Mouse (Mus musculus) limb, embryonic 14.5 days (tissue): ENCODE results near the gene Cyp26b1. TPM values are rescaled to one million over a fixed set of nuclear protein-coding genes. Genes with fewer than 3 reads are reported as not detected.

Experiments used
- ATAC-seq: fragments of 200-750 bp; cut with Nextera tagmentation; 2 replicates; pipeline ENCODE4 v1.8.0; 2017; ENCODE audit warnings: low read depth, moderate number of reproducible peaks, moderate TSS enrichment; ENCODE audit not compliant: low FRiP score
- DNase-seq: peaks from one replicate; pipeline ENCODE4 v3.0.0-alpha.2; 2015; ENCODE audit warnings: low spot score
- H3K27ac ChIP-seq: fragments of 300-500 bp; sonication (generic); replicated peaks from 2 replicates; pipeline ENCODE4 v1.5.1; 2014; ENCODE audit warnings: low read depth, mild to moderate bottlenecking, low read length, moderate library complexity, mixed read lengths
- H3K27me3 ChIP-seq: fragments of 300-500 bp; sonication (generic); 2 replicates; pipeline ENCODE4 v1.6.1; 2014; ENCODE audit warnings: low read length, mixed read lengths; ENCODE audit not compliant: control insufficient read depth, insufficient read depth
- H3K36me3 ChIP-seq: fragments of 300-500 bp; sonication (generic); 2 replicates; pipeline ENCODE4 v1.6.1; 2014; ENCODE audit warnings: mild to moderate bottlenecking, low read length, moderate library complexity, mixed read lengths; ENCODE audit not compliant: control insufficient read depth, insufficient read depth
- H3K4me1 ChIP-seq: fragments of 300-500 bp; sonication (generic); 2 replicates; pipeline ENCODE4 v1.6.1; 2014; ENCODE audit warnings: antibody characterized with exemption, low read length, mixed read lengths; ENCODE audit not compliant: control insufficient read depth, insufficient read depth
- H3K4me2 ChIP-seq: fragments of 300-500 bp; sonication (generic); replicated peaks from 2 replicates; pipeline ENCODE4 v1.6.1; 2014; ENCODE audit warnings: low read depth, mild to moderate bottlenecking, low read length, moderate library complexity; ENCODE audit not compliant: severe bottlenecking
- H3K4me3 ChIP-seq: fragments of 300-500 bp; sonication (generic); replicated peaks from 2 replicates; pipeline ENCODE4 v1.5.1; 2014; ENCODE audit warnings: low read length
- H3K9ac ChIP-seq: fragments of 300-500 bp; sonication (generic); 2 replicates; pipeline ENCODE4 v1.6.1; 2014; ENCODE audit warnings: mild to moderate bottlenecking, low read depth, low read length, moderate library complexity; ENCODE audit not compliant: severe bottlenecking
- H3K9me3 ChIP-seq: fragments of 300-500 bp; sonication (generic); 2 replicates; pipeline ENCODE4 v1.6.1; 2016; ENCODE audit warnings: low read length; ENCODE audit not compliant: control insufficient read depth
- POLR2A ChIP-seq: fragments of 200-500 bp; IDR thresholded peaks from 2 replicates; pipeline ENCODE4 v1.8.0; 2012; ENCODE audit warnings: inconsistent platforms, mild to moderate bottlenecking, moderate library complexity, borderline replicate concordance; ENCODE audit not compliant: insufficient read depth, insufficient read length; ENCODE audit errors: extremely low read depth
- WGBS: fragments of 180-500 bp; shearing (Covaris S2); extraction: QIAGEN DNeasy Blood & Tissue Kit; methylation state at CpG from one replicate; pipeline ENCODE4 v1.1.7; 2014; 5-methylcytosine and 5-hydroxymethylcytosine counted together
- polyA plus RNA-seq, 2 experiments: library from polyadenylated mRNA; depleted of rRNA in 1 of 2; stranded (reverse) in 1 of 2; unstranded in 1 of 2; fragments of >200 nt; fragmentation: Nextera tagmentation in 1 of 2; extraction: Ambion mirVana in 1 of 2; gene quantifications; 2 replicates each; pipeline versions ENCODE4 v1.2.1 to v1.2.3; 2012 to 2014

Gene Cyp26b1
- polyA plus RNA-seq, 2 experiments: 10.0 to 20.1 TPM

DNA sequence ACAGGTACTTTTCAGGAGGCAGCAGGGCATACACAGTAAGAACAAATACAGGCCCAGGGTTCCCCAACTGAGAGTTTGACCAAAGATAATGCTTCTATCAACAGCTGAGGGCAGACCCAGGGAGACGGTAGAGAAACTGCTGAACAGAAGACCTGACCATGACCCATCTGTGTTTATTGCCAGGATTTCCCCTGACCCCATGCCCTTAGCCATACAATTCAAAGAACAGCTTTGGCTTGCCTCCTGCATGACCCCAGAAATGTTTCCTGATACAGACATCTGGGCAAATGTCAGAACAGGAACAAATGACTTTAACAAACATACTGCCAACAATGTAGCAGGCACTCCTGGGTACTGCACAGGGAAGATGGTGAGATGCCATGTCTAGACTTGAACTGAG is 36.6 kb upstream of the Cyp26b1 start:
- Histone ChIP-seq H3K4me2 (no peak overlapping the region), H3K4me1 (no peaks in the 10 kb centered on the region), H3K4me3 (no peak overlapping the region), H3K27ac (no peak overlapping the region), H3K27me3 (no peaks in the 10 kb centered on the region), H3K9me3 (no peaks in the 10 kb centered on the region), H3K36me3 (no peaks in the 10 kb centered on the region), H3K9ac (no peak overlapping the region)
- 14% methylated on average over 1 of the region's 1 CpGs for WGBS
- ATAC-seq (no peak), DNase-seq (no peak)
- no peak for TF ChIP-seq POLR2A

DNA sequence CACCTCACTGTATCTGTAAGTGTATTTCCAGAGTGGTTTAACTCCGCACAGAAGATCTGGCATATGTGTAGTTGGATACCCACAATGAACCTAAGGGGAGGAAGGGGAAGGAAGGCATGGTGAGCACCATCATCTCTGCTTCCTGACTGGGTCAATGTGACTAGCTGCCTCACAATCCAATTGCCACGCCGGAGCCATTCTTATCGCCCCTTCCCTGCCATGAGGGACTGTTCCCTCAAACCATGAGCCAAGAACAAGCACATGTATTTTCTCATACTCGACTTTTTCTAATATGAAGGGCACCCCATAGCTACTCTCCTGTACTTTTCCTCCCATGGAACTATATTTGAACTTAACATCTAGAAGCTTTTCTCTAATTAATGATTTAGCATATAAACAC is 35.1 kb upstream of the Cyp26b1 start:
- no peak for TF ChIP-seq POLR2A
- no peaks in the 10 kb centered on the region for H3K27me3 ChIP-seq
- H3K4me2 ChIP-seq: no peak overlapping the region
- no peak overlapping the region for H3K9ac ChIP-seq
- H3K27ac ChIP-seq: no peak overlapping the region
- no peak for DNase-seq
- H3K4me3 ChIP-seq: no peak overlapping the region
- H3K9me3 ChIP-seq: no peaks in the 10 kb centered on the region
- no peak for ATAC-seq
- 91% methylated on average over 5 of the region's 5 CpGs for WGBS
- H3K4me1 ChIP-seq: no peaks in the 10 kb centered on the region
- no peaks in the 10 kb centered on the region for H3K36me3 ChIP-seq

DNA sequence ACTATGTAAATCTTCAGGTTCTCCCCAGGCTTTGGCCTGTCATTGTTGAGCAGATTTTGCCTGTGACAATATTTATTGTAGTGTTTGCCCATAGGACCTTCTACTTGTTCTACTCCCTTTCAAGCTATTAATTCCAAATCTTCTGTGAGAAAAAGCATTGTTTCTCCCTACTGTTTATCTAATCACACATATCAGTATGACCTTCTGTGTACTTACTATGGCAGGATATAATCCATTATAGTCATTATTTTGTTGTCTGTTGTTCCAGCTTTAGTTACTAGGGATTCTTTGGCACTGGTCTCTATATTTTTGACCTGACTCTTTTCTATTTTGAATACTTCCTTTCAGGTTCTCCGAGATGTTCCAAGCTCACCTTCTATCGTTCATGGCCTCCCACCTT is 32.7 kb upstream of the Cyp26b1 start:
- Histone ChIP-seq H3K36me3 (no peaks in the 10 kb centered on the region), H3K27ac (no peak overlapping the region), H3K9ac (no peak overlapping the region), H3K4me2 (no peak overlapping the region), H3K4me1 (no peaks in the 10 kb centered on the region), H3K9me3 (no peaks in the 10 kb centered on the region), H3K27me3 (no peaks in the 10 kb centered on the region), H3K4me3 (no peak overlapping the region)
- DNase-seq (no peak), ATAC-seq (no peak)
- WGBS: 88% methylated on average over 2 of the region's 2 CpGs
- TF ChIP-seq POLR2A: no peak

DNA sequence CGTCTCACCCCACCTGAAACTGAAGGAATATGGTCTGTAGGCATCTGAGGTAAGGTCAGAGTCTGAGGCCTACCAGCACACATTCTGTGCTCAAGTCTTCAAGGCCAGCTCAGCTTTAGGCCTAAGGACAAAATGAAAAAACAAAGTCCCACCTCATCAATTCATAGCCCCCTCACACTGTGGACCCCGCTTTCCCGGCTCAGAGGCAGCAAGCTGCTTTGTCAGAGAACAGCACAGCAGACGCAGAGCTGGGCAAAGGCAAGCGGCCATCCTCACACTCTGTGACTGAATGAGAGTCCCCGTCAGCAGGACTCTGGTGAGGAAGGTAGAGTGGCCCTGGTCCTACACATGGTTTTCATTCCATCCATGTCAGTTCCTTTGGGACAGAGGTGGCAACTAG is 25.5 kb upstream of the Cyp26b1 start:
- Histone ChIP-seq H3K36me3 (peaks cover 10% of the 10 kb centered on the region), H3K9me3 (no peaks in the 10 kb centered on the region), H3K9ac (no peak overlapping the region), H3K27me3 (no peaks in the 10 kb centered on the region), H3K4me3 (no peak overlapping the region), H3K4me2 (no peak overlapping the region), H3K27ac (no peak overlapping the region), H3K4me1 (no peaks in the 10 kb centered on the region)
- WGBS: 86% methylated on average over 6 of the region's 6 CpGs
- no peak for ATAC-seq
- no peak for DNase-seq
- TF ChIP-seq POLR2A: no peak

DNA sequence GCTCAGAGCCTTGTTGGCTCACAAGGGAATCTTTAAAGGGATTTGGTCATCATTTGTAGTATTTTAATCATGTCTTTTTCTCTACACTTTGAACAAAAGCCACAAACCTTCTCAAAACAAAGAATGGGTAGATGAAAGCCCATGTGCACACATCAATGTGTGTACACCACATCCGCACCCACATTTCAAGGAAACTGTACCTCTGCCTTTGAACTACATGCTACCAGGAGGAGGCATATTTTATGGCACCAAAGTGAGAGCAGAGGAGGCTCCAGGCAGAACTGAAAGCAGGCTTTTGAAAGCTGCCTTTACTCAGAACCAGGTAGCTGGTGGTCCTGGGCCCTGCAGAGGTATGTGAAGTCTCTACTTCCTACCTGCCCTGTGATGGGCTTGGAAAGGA is 23.3 kb upstream of the Cyp26b1 start:
- Histone ChIP-seq H3K4me2 (no peak overlapping the region), H3K27ac (no peak overlapping the region), H3K9ac (no peak overlapping the region), H3K27me3 (no peaks in the 10 kb centered on the region), H3K36me3 (peaks cover 10% of the 10 kb centered on the region), H3K4me3 (no peak overlapping the region), H3K9me3 (no peaks in the 10 kb centered on the region), H3K4me1 (no peaks in the 10 kb centered on the region)
- WGBS: 92% methylated on average over 1 of the region's 1 CpGs
- ATAC-seq (no peak), DNase-seq (no peak)
- no peak for TF ChIP-seq POLR2A

DNA sequence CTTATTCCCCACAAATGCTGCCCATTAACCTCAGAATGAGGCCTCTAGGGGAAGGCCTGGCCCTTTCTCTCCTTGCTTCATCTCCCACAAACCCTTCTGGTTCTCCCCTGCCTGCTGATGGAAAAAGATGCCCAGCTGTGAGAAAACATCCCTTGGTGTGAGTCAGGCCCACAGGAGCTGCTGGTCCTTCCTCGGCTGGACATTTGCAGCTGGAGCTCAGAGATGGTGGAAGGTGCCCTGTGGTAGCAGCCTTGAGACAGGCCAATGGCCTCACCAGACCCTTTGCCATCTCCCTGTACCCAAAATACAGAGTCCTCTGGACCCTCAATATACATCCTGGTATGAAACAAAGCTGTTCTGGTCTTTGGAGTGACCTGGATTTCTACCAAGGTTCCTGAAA is 22.9 kb upstream of the Cyp26b1 start:
- ATAC-seq (no peak), DNase-seq (no peak)
- H3K36me3 ChIP-seq: peaks cover 10% of the 10 kb centered on the region
- H3K27ac ChIP-seq: no peak overlapping the region
- WGBS: 82% methylated on average over 1 of the region's 1 CpGs
- no peak overlapping the region for H3K4me2 ChIP-seq
- H3K9ac ChIP-seq: no peak overlapping the region
- H3K27me3 ChIP-seq: no peaks in the 10 kb centered on the region
- TF ChIP-seq POLR2A: no peak
- H3K4me3 ChIP-seq: no peak overlapping the region
- H3K9me3 ChIP-seq: no peaks in the 10 kb centered on the region
- no peaks in the 10 kb centered on the region for H3K4me1 ChIP-seq
